In the genomic region with DNA sequence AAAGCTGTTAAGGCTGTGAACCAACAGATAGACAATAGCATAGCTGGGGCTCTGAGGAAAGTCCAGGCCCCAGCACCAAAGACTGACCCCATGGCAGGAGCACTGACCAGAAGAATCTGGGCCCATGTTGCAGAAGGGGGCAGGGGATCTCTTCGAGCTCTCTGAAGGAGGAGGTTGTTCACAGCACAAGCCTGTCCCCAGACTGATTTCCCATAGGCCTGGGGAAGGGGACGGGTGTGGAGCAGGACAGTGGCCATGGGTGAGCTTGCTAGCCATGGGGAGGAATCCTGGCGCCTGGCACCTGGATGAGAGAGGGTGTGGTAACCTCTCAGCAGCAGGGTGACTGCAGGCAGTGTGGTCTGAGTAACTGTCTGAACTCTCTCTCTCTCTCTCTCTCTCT, we compare ENCODE assay signal across 12 mouse cellular contexts.
DNase-seq lines count a peak whose midpoint lies in the region; ATAC-seq lines count a peak whose summit lies in the region.
"Had no signal": no experiment of that assay in that cellular context is flagged by ENCODE, and none has a peak within 500 bp of the region (broad histone marks: within the 10 kb centered on the region; RNA-seq: fewer than 3 reads in every experiment).

No protein-coding gene starts in this region.

- H3K9me3 ChIP-seq in forebrain, embryonic 12.5 days: no peaks in the 10 kb centered on the region
- H3K9me3 ChIP-seq in limb, embryonic 15.5 days: no peaks in the 10 kb centered on the region
- H3K9me3 ChIP-seq in intestine, embryonic 16.5 days (ENCODE audit: control insufficient read depth, low read length): no peaks in the 10 kb centered on the region
- H3K9me3 ChIP-seq: liver, embryonic 13.5 days had no signal

- H3K4me2 ChIP-seq in forebrain, embryonic 12.5 days: peak overlapping the region; percentile 36
- H3K4me2 ChIP-seq in limb, embryonic 15.5 days: no peak overlapping the region
- H3K4me2 ChIP-seq in intestine, embryonic 16.5 days (ENCODE audit: low read depth, low read length): no peak overlapping the region
- H3K4me2 ChIP-seq: liver, embryonic 13.5 days had no signal

- 12% methylated on average over 3 of the region's 3 CpGs for WGBS in forebrain, embryonic 12.5 days
- 54% methylated on average over 3 of the region's 3 CpGs for WGBS in limb, embryonic 15.5 days
- 57% methylated on average over 3 of the region's 3 CpGs for WGBS in intestine, embryonic 16.5 days

- peak; percentile 30 for ATAC-seq in forebrain, embryonic 12.5 days (ENCODE audit: low FRiP score)
- 0 out of 2 replicates have a peak, but pooled peaks have one; percentile 43 for ATAC-seq in limb, embryonic 15.5 days (ENCODE audit: insufficient number of reproducible peaks, low FRiP score, low TSS enrichment, low read depth)
- no peak for ATAC-seq in intestine, embryonic 16.5 days

- no peak overlapping the region for H3K9ac ChIP-seq in forebrain, embryonic 12.5 days
- H3K9ac ChIP-seq in limb, embryonic 15.5 days: no peak overlapping the region
- H3K9ac ChIP-seq in intestine, embryonic 16.5 days (ENCODE audit: low read depth, low read length): no peak overlapping the region
- H3K9ac ChIP-seq: liver, embryonic 13.5 days had no signal

- intact Hi-C loops in heart, postnatal 10 days (cut with DNase I): no loop called here

- H3K36me3 ChIP-seq in forebrain, embryonic 12.5 days (replicated peaks): no peaks in the 10 kb centered on the region
- H3K36me3 ChIP-seq in limb, embryonic 15.5 days: no peaks in the 10 kb centered on the region
- no peaks in the 10 kb centered on the region for H3K36me3 ChIP-seq in intestine, embryonic 16.5 days (ENCODE audit: control insufficient read depth, insufficient read depth, low read length)
- H3K36me3 ChIP-seq: liver, embryonic 13.5 days had no signal

- no peak overlapping the region for H3K4me3 ChIP-seq in forebrain, embryonic 12.5 days (replicated peaks)
- no peak overlapping the region for H3K4me3 ChIP-seq in limb, embryonic 15.5 days
- no peak overlapping the region for H3K4me3 ChIP-seq in intestine, embryonic 16.5 days (ENCODE audit: low read length)
- H3K4me3 ChIP-seq: liver, embryonic 13.5 days had no signal

- H3K27me3 ChIP-seq in forebrain, embryonic 12.5 days: peaks cover 8% of the 10 kb centered on the region; the same call in 1 of the 2 replicates
- no peaks in the 10 kb centered on the region for H3K27me3 ChIP-seq in limb, embryonic 15.5 days
- H3K27me3 ChIP-seq in intestine, embryonic 16.5 days (replicated peaks; ENCODE audit: control insufficient read depth, insufficient read depth, low read length): no peaks in the 10 kb centered on the region
- H3K27me3 ChIP-seq: liver, embryonic 13.5 days had no signal

- peak; percentile 76 for DNase-seq in heart, adult 11 months
- no peak for DNase-seq in heart, postnatal 10 days
- DNase-seq in 3134 (ENCODE audit: extremely low read depth, insufficient read length, low spot score): peak; percentile 5
- no peak for DNase-seq in thymus, postnatal 36 days
- DNase-seq in spleen, postnatal 10 days (ENCODE audit: low spot score in 2 of 2): no peak
- DNase-seq: adrenal gland, postnatal 36 days; gastrocnemius, postnatal 10 days; liver, embryonic 13.5 days; lung, postnatal 14 days had no signal

- H3K4me1 ChIP-seq in forebrain, embryonic 12.5 days: peaks cover 28% of the 10 kb centered on the region
- no peaks in the 10 kb centered on the region for H3K4me1 ChIP-seq in limb, embryonic 15.5 days
- H3K4me1 ChIP-seq in intestine, embryonic 16.5 days (ENCODE audit: control insufficient read depth, insufficient read depth, low read length): no peaks in the 10 kb centered on the region
- H3K4me1 ChIP-seq: liver, embryonic 13.5 days had no signal

- H3K27ac ChIP-seq in forebrain, embryonic 12.5 days: peak overlapping the region; percentile 62
- no peak overlapping the region for H3K27ac ChIP-seq in limb, embryonic 15.5 days
- H3K27ac ChIP-seq in intestine, embryonic 16.5 days (ENCODE audit: low read length): no peak overlapping the region
- H3K27ac ChIP-seq: liver, embryonic 13.5 days had no signal

Comparison
In these comparisons a context has a peak if more than half of its experiments do, and no peak if none do; other contexts are left out.
1. DNase-seq: peak in heart, adult 11 months (single experiment) and 3134 (single experiment); none in heart, postnatal 10 days (0 of 2), thymus, postnatal 36 days (0 of 2) and spleen, postnatal 10 days (0 of 2).